In the genomic region with DNA sequence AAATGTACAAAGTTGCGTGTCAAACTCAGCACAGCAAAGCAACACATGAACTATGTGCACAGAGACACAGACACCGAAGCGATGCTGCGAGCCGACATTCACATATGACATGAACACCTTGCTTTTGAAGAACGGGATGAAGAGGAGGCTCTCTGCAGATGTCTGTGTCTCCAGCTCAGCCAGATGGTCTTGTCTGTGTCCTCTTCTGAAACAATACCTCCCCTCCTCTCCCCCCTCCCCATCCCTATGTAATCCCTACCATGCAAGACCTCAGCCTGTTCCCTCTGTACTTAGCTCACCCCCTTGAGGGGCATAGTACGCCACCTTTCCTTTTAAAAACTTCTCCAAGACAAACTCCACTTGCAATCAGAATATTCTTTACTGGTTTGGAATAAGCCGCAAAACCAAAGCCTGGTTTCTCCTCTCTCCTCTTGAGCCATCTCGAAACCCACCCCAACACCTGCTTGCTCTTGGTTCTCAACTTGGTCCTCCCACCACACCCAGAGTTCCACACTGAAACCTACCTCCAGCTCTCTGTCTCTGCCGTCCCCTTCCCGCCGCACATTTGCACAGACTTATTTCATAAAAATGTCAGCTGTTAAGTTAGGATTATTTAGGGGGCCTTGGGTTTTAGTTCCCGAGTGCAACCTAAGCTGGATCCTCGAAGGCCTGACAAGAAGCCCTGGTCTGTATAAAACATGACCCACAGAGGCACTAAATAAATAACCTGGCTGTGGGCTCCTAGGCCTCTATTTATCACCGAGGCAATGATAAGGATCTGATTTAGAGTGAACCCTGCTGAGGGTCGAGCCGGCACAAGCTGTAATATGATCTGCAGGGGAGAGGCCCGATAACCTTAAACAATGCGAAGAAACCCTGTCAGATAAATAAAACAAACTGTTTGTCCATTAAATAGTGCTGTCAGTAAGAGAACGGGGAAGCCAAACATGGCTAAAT, we compare ENCODE assay signal across 26 mouse cellular contexts.
DNase-seq lines count a peak whose midpoint lies in the region; ATAC-seq lines count a peak whose summit lies in the region.
"Had no signal": no experiment of that assay in that cellular context is flagged by ENCODE, and none has a peak within 500 bp of the region (broad histone marks: within the 10 kb centered on the region; RNA-seq: fewer than 3 reads in every experiment).

No protein-coding gene starts in this region.

- H3K4me1 ChIP-seq in embryonic facial prominence, embryonic 11.5 days (ENCODE audit: control insufficient read depth, insufficient read depth, low read length): peaks cover 2% of the 10 kb centered on the region; the same call in 1 of the 2 replicates
- H3K4me1 ChIP-seq in embryonic facial prominence, embryonic 10.5 days: peaks cover 14% of the 10 kb centered on the region
- H3K4me1 ChIP-seq in kidney, embryonic 15.5 days: peaks cover 12% of the 10 kb centered on the region
- no peaks in the 10 kb centered on the region for H3K4me1 ChIP-seq in neural tube, embryonic 15.5 days
- H3K4me1 ChIP-seq: liver, embryonic 12.5 days; midbrain, embryonic 15.5 days; neural tube, embryonic 12.5 days had no signal

- no peak overlapping the region for H3K9ac ChIP-seq in embryonic facial prominence, embryonic 11.5 days (replicated peaks; ENCODE audit: low read length)
- H3K9ac ChIP-seq in kidney, embryonic 15.5 days: no peak overlapping the region
- H3K9ac ChIP-seq in neural tube, embryonic 15.5 days (replicated peaks): no peak overlapping the region
- H3K9ac ChIP-seq: embryonic facial prominence, embryonic 13.5 days; forebrain, postnatal 0 days; hindbrain, embryonic 14.5 days; liver, embryonic 12.5 days; liver, postnatal 0 days; midbrain, embryonic 15.5 days; neural tube, embryonic 12.5 days had no signal

- H3K36me3 ChIP-seq in embryonic facial prominence, embryonic 11.5 days (replicated peaks; ENCODE audit: control insufficient read depth, insufficient read depth, low read depth, low read length): no peaks in the 10 kb centered on the region
- H3K36me3 ChIP-seq in embryonic facial prominence, embryonic 10.5 days (replicated peaks): no peaks in the 10 kb centered on the region
- H3K36me3 ChIP-seq in kidney, embryonic 15.5 days: no peaks in the 10 kb centered on the region
- no peaks in the 10 kb centered on the region for H3K36me3 ChIP-seq in neural tube, embryonic 15.5 days
- H3K36me3 ChIP-seq: embryonic facial prominence, embryonic 13.5 days; forebrain, embryonic 10.5 days; liver, embryonic 12.5 days; midbrain, embryonic 15.5 days; neural tube, embryonic 12.5 days had no signal

- H3K27me3 ChIP-seq in embryonic facial prominence, embryonic 11.5 days (ENCODE audit: control insufficient read depth, insufficient read depth, low read length): no peaks in the 10 kb centered on the region
- no peaks in the 10 kb centered on the region for H3K27me3 ChIP-seq in embryonic facial prominence, embryonic 10.5 days (replicated peaks; ENCODE audit: low read depth, poor library complexity, severe bottlenecking)
- H3K27me3 ChIP-seq in kidney, embryonic 15.5 days: no peaks in the 10 kb centered on the region
- no peaks in the 10 kb centered on the region for H3K27me3 ChIP-seq in neural tube, embryonic 15.5 days (replicated peaks)
- H3K27me3 ChIP-seq: CH12.LX; embryonic facial prominence, embryonic 13.5 days; liver, embryonic 12.5 days; midbrain, embryonic 15.5 days; neural tube, embryonic 12.5 days had no signal

- no peak overlapping the region for H3K27ac ChIP-seq in embryonic facial prominence, embryonic 11.5 days (replicated peaks; ENCODE audit: low read depth, low read length)
- no peak overlapping the region for H3K27ac ChIP-seq in embryonic facial prominence, embryonic 10.5 days (replicated peaks)
- H3K27ac ChIP-seq in kidney, embryonic 15.5 days: peak overlapping the region; percentile 45
- H3K27ac ChIP-seq in neural tube, embryonic 15.5 days (replicated peaks): no peak overlapping the region
- H3K27ac ChIP-seq: embryonic facial prominence, embryonic 13.5 days; hindbrain, embryonic 14.5 days; liver, embryonic 12.5 days; midbrain, embryonic 15.5 days; neural tube, embryonic 12.5 days had no signal

- 55% methylated on average over 20 of the region's 20 CpGs for WGBS in embryonic facial prominence, embryonic 11.5 days
- 53% methylated on average over 20 of the region's 20 CpGs for WGBS in embryonic facial prominence, embryonic 10.5 days
- WGBS in kidney, embryonic 15.5 days: 34% methylated on average over 20 of the region's 20 CpGs
- WGBS in neural tube, embryonic 15.5 days: 56% methylated on average over 20 of the region's 20 CpGs

- peak; percentile 19 for DNase-seq in embryonic facial prominence, embryonic 11.5 days (ENCODE audit: low spot score)
- no peak for DNase-seq in embryonic facial prominence, embryonic 10.5 days (ENCODE audit: low spot score)
- DNase-seq in kidney, adult 11 months: no peak
- peak; percentile 21 for DNase-seq in neural tube, embryonic 10.5 days (ENCODE audit: extremely low spot score, low spot score)
- DNase-seq in cerebellum, adult 18-20 months: no peak
- DNase-seq in layer of hippocampus, adult 18-20 months (ENCODE audit: low spot score in 2 of 2): no peak
- DNase-seq: adrenal gland, postnatal 10 days; cerebellum, adult 11 months; cerebellum, adult 9-11 months; forebrain, postnatal 0 days; heart, postnatal 36 days; kidney, postnatal 25 days; liver, postnatal 0 days; lung, postnatal 36 days; thymus, adult 2 months; thymus, postnatal 36 days had no signal

- H3K9me3 ChIP-seq in embryonic facial prominence, embryonic 11.5 days (replicated peaks; ENCODE audit: control insufficient read depth, low read length): no peaks in the 10 kb centered on the region
- no peaks in the 10 kb centered on the region for H3K9me3 ChIP-seq in embryonic facial prominence, embryonic 10.5 days
- H3K9me3 ChIP-seq in kidney, embryonic 15.5 days (replicated peaks): no peaks in the 10 kb centered on the region
- no peaks in the 10 kb centered on the region for H3K9me3 ChIP-seq in neural tube, embryonic 15.5 days (replicated peaks)
- H3K9me3 ChIP-seq: embryonic facial prominence, embryonic 13.5 days; forebrain, embryonic 10.5 days; midbrain, embryonic 15.5 days; neural tube, embryonic 12.5 days had no signal

- no peak overlapping the region for H3K4me3 ChIP-seq in embryonic facial prominence, embryonic 11.5 days (ENCODE audit: low read depth, low read length)
- no peak overlapping the region for H3K4me3 ChIP-seq in embryonic facial prominence, embryonic 10.5 days
- no peak overlapping the region for H3K4me3 ChIP-seq in kidney, embryonic 15.5 days (replicated peaks)
- H3K4me3 ChIP-seq in neural tube, embryonic 15.5 days (replicated peaks): no peak overlapping the region
- H3K4me3 ChIP-seq: embryonic facial prominence, embryonic 13.5 days; forebrain, embryonic 10.5 days; liver, embryonic 12.5 days; midbrain, embryonic 15.5 days; neural tube, embryonic 12.5 days had no signal

- H3K4me2 ChIP-seq in embryonic facial prominence, embryonic 11.5 days (ENCODE audit: low read depth, low read length): no peak overlapping the region
- no peak overlapping the region for H3K4me2 ChIP-seq in kidney, embryonic 15.5 days
- H3K4me2 ChIP-seq in neural tube, embryonic 15.5 days: no peak overlapping the region
- H3K4me2 ChIP-seq: embryonic facial prominence, embryonic 13.5 days; hindbrain, embryonic 14.5 days; liver, embryonic 12.5 days; midbrain, embryonic 15.5 days; neural tube, embryonic 12.5 days had no signal

- no peak for ATAC-seq in embryonic facial prominence, embryonic 11.5 days (replicated peaks; ENCODE audit: insufficient number of reproducible peaks, low FRiP score, low TSS enrichment, low read depth)
- peak; percentile 85 for ATAC-seq in kidney, embryonic 15.5 days (replicated peaks; ENCODE audit: low FRiP score)
- ATAC-seq in neural tube, embryonic 15.5 days (ENCODE audit: low FRiP score): no peak
- ATAC-seq: forebrain, postnatal 0 days; intestine, postnatal 0 days; liver, embryonic 12.5 days; liver, postnatal 0 days; midbrain, embryonic 15.5 days had no signal

Comparison
In these comparisons a context has a peak if more than half of its experiments do, and no peak if none do; other contexts are left out.
1. DNase-seq: peak in embryonic facial prominence, embryonic 11.5 days (single experiment) and neural tube, embryonic 10.5 days (single experiment); none in embryonic facial prominence, embryonic 10.5 days (single experiment), kidney, adult 11 months (single experiment), cerebellum, adult 18-20 months (0 of 2) and layer of hippocampus, adult 18-20 months (0 of 2).